Mouse (Mus musculus): ENCODE measurements at regions not wholly inside any gene's neighbourhood (a gene's known extent, or its start where the extent isn't known, plus 50 kb on each side); places are given as distances from the start of the nearest gene placed in this dataset.

- no peak for TF ChIP-seq CTCF (IDR thresholded peaks at IDR 0.05 in 2 of 3, conservative IDR thresholded peaks at IDR 0.05 in 1 of 3; ENCODE audit: control insufficient read depth in 1 of 3, insufficient read depth in 1 of 3, low read depth in 2 of 3, low read length in 3 of 3, poor library complexity in 1 of 3, severe bottlenecking in 1 of 3)
- no peak for TF ChIP-seq POLR2A (IDR thresholded peaks at IDR 0.05; ENCODE audit: control insufficient read depth in 1 of 2, insufficient read depth in 1 of 2, low read depth in 1 of 2, low read length in 2 of 2, poor library complexity in 1 of 2)
- no peak for TF ChIP-seq USF1 (IDR thresholded peaks at IDR 0.05; ENCODE audit: low read depth, low read length)
- no peak for TF ChIP-seq NRF1 (IDR thresholded peaks at IDR 0.05; ENCODE audit: insufficient read depth, low read depth, low read length, poor library complexity, severe bottlenecking)
- TF ChIP-seq E2F4 (IDR thresholded peaks at IDR 0.05; ENCODE audit: borderline replicate concordance, low read depth, low read length), result no peak
- no peak for TF ChIP-seq HCFC1 (IDR thresholded peaks at IDR 0.05; ENCODE audit: low read depth, low read length)
- no peak for TF ChIP-seq RAD21 (IDR thresholded peaks at IDR 0.05; ENCODE audit: low read depth, low read length)
- no peak for TF ChIP-seq ELF1 (IDR thresholded peaks at IDR 0.05; ENCODE audit: low read depth, low read length)
- TF ChIP-seq POLR2AphosphoS2 (IDR thresholded peaks at IDR 0.05; ENCODE audit: low read length), result no peak
Measured at GRCm38 (mm10) chr8:34596593-34596992, 485.1 kb upstream of the Gm10131 start.

Measured in MEL (cell line).